7 mouse cellular contexts compared by ENCODE assay signal in the genomic region with DNA sequence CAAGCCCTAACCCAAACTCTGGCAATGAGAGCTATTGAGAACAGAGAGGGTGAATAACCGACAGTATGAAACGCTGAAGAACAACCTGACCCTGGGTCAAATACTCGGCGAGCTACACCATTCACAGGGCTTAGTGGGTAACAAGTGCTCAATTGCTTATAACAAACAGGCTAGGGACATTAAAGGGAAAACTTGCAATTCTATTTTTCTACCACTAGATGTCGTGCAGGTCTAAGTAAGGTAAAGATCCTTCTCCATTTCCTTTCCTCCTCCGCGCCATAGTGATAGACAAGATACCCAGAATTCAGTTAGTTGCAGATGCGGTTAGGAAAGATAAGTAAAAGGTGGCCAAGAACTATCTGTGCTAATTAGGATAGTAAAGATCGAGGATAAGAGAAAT. TPM values are rescaled to one million over a fixed set of nuclear protein-coding genes. Genes with fewer than 3 reads are reported as not detected.
A peak's percentile ranks its signal among the peaks of the same experiment; 100 is the strongest.
DNase-seq lines count a peak whose midpoint lies in the region; ATAC-seq and TF ChIP-seq lines count a peak whose summit lies in the region.

No protein-coding gene starts in this region.

- H3K9me3 ChIP-seq in kidney, postnatal 0 days (replicated peaks; ENCODE audit: low read length) = no peaks in the 10 kb centered on the region
- peaks cover under 1% of the 10 kb centered on the region; the same call in 1 of the 2 replicates for H3K9me3 ChIP-seq in ES-Bruce4 (replicated peaks; ENCODE audit: control insufficient read depth, insufficient read depth, low read length, poor library complexity, severe bottlenecking)

- H3K9ac ChIP-seq in kidney, postnatal 0 days (ENCODE audit: low read depth, low read length) = no peak overlapping the region
- no peak overlapping the region for H3K9ac ChIP-seq in ES-Bruce4 (ENCODE audit: low read depth, poor library complexity, severe bottlenecking)

- no peak overlapping the region for H3K4me3 ChIP-seq in kidney, postnatal 0 days (replicated peaks; ENCODE audit: low read depth, low read length)
- no peak overlapping the region for H3K4me3 ChIP-seq in ES-Bruce4 (ENCODE audit: low read depth, low read length)

- TF ChIP-seq EP300 in ES-Bruce4 (IDR thresholded peaks at IDR 0.05; ENCODE audit: insufficient read depth, low read depth, low read length) = no peak

- no peak overlapping the region for H3K4me2 ChIP-seq in kidney, postnatal 0 days (ENCODE audit: low read length)

- peak; percentile 90 for DNase-seq in kidney, postnatal 0 days (ENCODE audit: low spot score)
- DNase-seq in kidney, adult 8-10 months = no peak
- DNase-seq in ZHBTc4 (ENCODE audit: low read depth, low spot score) = peak; percentile 77
- no peak for DNase-seq in ovary, adult 18-20 months (ENCODE audit: low spot score)
- no peak for DNase-seq in gastrocnemius, adult 8-10 months (ENCODE audit: low spot score in 2 of 2)

- no peak overlapping the region for H3K27ac ChIP-seq in kidney, postnatal 0 days
- no peak overlapping the region for H3K27ac ChIP-seq in ES-Bruce4 (ENCODE audit: insufficient read depth, low read length)

- H3K36me3 ChIP-seq in kidney, postnatal 0 days (ENCODE audit: insufficient read depth, low read length) = no peaks in the 10 kb centered on the region
- H3K36me3 ChIP-seq in ES-Bruce4 (ENCODE audit: control insufficient read depth, insufficient read depth, low read length, poor library complexity, severe bottlenecking) = no peaks in the 10 kb centered on the region

- no peak for TF ChIP-seq POLR2A in ES-Bruce4 (IDR thresholded peaks at IDR 0.05; ENCODE audit: insufficient read depth, low read length)

- no peak for ATAC-seq in kidney, postnatal 0 days (replicated peaks; ENCODE audit: low FRiP score, low read depth)
- ATAC-seq in megakaryocyte, adult 5-6 weeks (ENCODE audit: poor library complexity, severe bottlenecking) = peak; percentile 71

- TF ChIP-seq CTCF in kidney, postnatal 0 days (IDR thresholded peaks at IDR 0.05; ENCODE audit: low read depth) = peak; percentile 86
- TF ChIP-seq CTCF in ES-Bruce4 (IDR thresholded peaks at IDR 0.05; ENCODE audit: low read depth, low read length) = peak; percentile 40

- H3K4me1 ChIP-seq in kidney, postnatal 0 days (replicated peaks; ENCODE audit: insufficient read depth, low read length) = no peaks in the 10 kb centered on the region
- H3K4me1 ChIP-seq in ES-Bruce4 (ENCODE audit: control insufficient read depth, insufficient read depth, low read length) = no peaks in the 10 kb centered on the region

- H3K27me3 ChIP-seq in kidney, postnatal 0 days (ENCODE audit: insufficient read depth, low read length) = peaks cover 7% of the 10 kb centered on the region; the same call in 1 of the 2 replicates
- H3K27me3 ChIP-seq in ES-Bruce4 (ENCODE audit: control insufficient read depth, insufficient read depth, low read length, poor library complexity, severe bottlenecking) = no peaks in the 10 kb centered on the region

- whole genome bisulfite sequencing in kidney, postnatal 0 days = 8% methylated on average over 9 of the region's 9 CpGs

RNA-seq across cellular contexts. Expression of gene Marveld3, which starts 8.3 kb away (rescaled TPM):
- 8.2 and 8.4 TPM in 2 replicates for polyA plus RNA-seq in kidney, postnatal 0 days (2015; fragmentation: Nextera tagmentation; extraction: Ambion mirVana)
- 6.4 and 9.3 TPM in 2 replicates for polyA plus RNA-seq in ES-Bruce4 (2011; ENCODE audit: insufficient read depth, insufficient read length, low read depth, missing spikeins)
- total RNA-seq in megakaryocyte, adult 5-6 weeks (2015) = not detected in 2 replicates
- total RNA-seq in megakaryocyte, adult 5-6 weeks (2017) = not detected in 2 replicates
- total RNA-seq in gastrocnemius, adult 8-10 months (2022) = not detected

RNA-seq across cellular contexts. Expression of gene Tat, which starts 19.9 kb away (rescaled TPM):
- polyA plus RNA-seq in kidney, postnatal 0 days (2015; fragmentation: Nextera tagmentation; extraction: Ambion mirVana) = not detected in 2 replicates
- polyA plus RNA-seq in ES-Bruce4 (2011; ENCODE audit: insufficient read depth, insufficient read length, low read depth, missing spikeins) = not detected in 2 replicates
- total RNA-seq in megakaryocyte, adult 5-6 weeks (2015) = not detected in 2 replicates
- not detected in 2 replicates for total RNA-seq in megakaryocyte, adult 5-6 weeks (2017)
- under 1 TPM in 1 of 4 experiments, not detected in 3; 0.59 TPM for total RNA-seq in gastrocnemius, adult 8-10 months (2022)

Comparison
In these comparisons a context has a peak if more than half of its experiments do, and no peak if none do; other contexts are left out.
1. DNase-seq: peak in kidney, postnatal 0 days (single experiment) and ZHBTc4 (single experiment); none in kidney, adult 8-10 months (0 of 2), ovary, adult 18-20 months (single experiment) and gastrocnemius, adult 8-10 months (0 of 2).